Mouse (Mus musculus) CD4-positive, CD25-positive, alpha-beta regulatory T cell, adult 4 months (primary cell): Measurements from ENCODE around the gene Lrfn2. TPM values are rescaled to one million over a fixed set of nuclear protein-coding genes. Genes with fewer than 3 reads are reported as not detected.

Experiments
- ATAC-seq: one replicate; pipeline ENCODE4 v1.8.0; 2017
- polyA plus RNA-seq, 2 experiments: library from polyadenylated mRNA; unstranded; fragments of 100-300 nt; shearing (Covaris generic); gene quantifications; one replicate each; pipeline ENCODE4 v1.2.1; 2017

Gene Lrfn2
- not detected for polyA plus RNA-seq

GRCm38 (mm10) chr17:48931621-48932405 is at the start of gene Lrfn2:
Gene Lrfn2, plus strand, starts transcription at chr17:48932379.
- no peak for ATAC-seq

GRCm38 (mm10) chr17:48887472-48888385 is 44.5 kb upstream of the Lrfn2 start:
- ATAC-seq, result no peak

- no peak for ATAC-seq
These were observed 26.7 kb upstream of the Lrfn2 start for GRCm38 (mm10) chr17:48905286-48906040.

GRCm38 (mm10) chr17:48913437-48913836 is 18.7 kb upstream of the Lrfn2 start:
- no peak for ATAC-seq

GRCm38 (mm10) chr17:48917411-48917810 is 14.8 kb upstream of the Lrfn2 start:
- ATAC-seq, result no peak

- ATAC-seq, result no peak
These were observed 13.7 kb upstream of the Lrfn2 start for GRCm38 (mm10) chr17:48918458-48918857.

- ATAC-seq, result no peak
These were observed 9.3 kb upstream of the Lrfn2 start for GRCm38 (mm10) chr17:48922905-48923304.

GRCm38 (mm10) chr17:48925426-48925825 is 6.8 kb upstream of the Lrfn2 start:
- ATAC-seq, result no peak

- ATAC-seq, result no peak
These were observed 1.2 kb upstream of the Lrfn2 start for GRCm38 (mm10) chr17:48930994-48931393.

- no peak for ATAC-seq
These were observed 277 bp downstream of the Lrfn2 start for GRCm38 (mm10) chr17:48932406-48932906.

- ATAC-seq, result no peak
These were observed 737 bp downstream of the Lrfn2 start for GRCm38 (mm10) chr17:48932916-48933315.

GRCm38 (mm10) chr17:48935201-48935600 is 3.0 kb downstream of the Lrfn2 start:
- ATAC-seq, result no peak

- no peak for ATAC-seq
These were observed 4.4 kb downstream of the Lrfn2 start for GRCm38 (mm10) chr17:48936445-48937141.

GRCm38 (mm10) chr17:48938711-48939220 is 6.6 kb downstream of the Lrfn2 start:
- ATAC-seq, result no peak

- no peak for ATAC-seq
These were observed 14.1 kb downstream of the Lrfn2 start for GRCm38 (mm10) chr17:48946315-48946714.

GRCm38 (mm10) chr17:48946765-48947164 is 14.6 kb downstream of the Lrfn2 start:
- no peak for ATAC-seq

- no peak for ATAC-seq
These were observed 19.1 kb downstream of the Lrfn2 start for GRCm38 (mm10) chr17:48951250-48951649.

- no peak for ATAC-seq
These were observed 24.0 kb downstream of the Lrfn2 start for GRCm38 (mm10) chr17:48956033-48956631.

GRCm38 (mm10) chr17:48960161-48960698 is 28.1 kb downstream of the Lrfn2 start:
- no peak for ATAC-seq

GRCm38 (mm10) chr17:48962646-48963045 is 30.5 kb downstream of the Lrfn2 start:
- no peak for ATAC-seq

GRCm38 (mm10) chr17:48963740-48964139 is 31.6 kb downstream of the Lrfn2 start:
- no peak for ATAC-seq
